Mouse (Mus musculus) cerebellum, adult 18-20 months (tissue): ENCODE data around the gene Gdap1l1.
A peak's percentile ranks its signal among the peaks of the same experiment; 100 is the strongest.
"Not testable (repeated sequence)": the region's sequence is repeated elsewhere in the genome, so short reads cannot be mapped to it uniquely, and the experiment has no call there.

Experiments used
- DNase-seq, 2 experiments: peaks; one replicate each; pipeline ENCODE4 v3.0.0; 2021

Gene Gdap1l1

DNA sequence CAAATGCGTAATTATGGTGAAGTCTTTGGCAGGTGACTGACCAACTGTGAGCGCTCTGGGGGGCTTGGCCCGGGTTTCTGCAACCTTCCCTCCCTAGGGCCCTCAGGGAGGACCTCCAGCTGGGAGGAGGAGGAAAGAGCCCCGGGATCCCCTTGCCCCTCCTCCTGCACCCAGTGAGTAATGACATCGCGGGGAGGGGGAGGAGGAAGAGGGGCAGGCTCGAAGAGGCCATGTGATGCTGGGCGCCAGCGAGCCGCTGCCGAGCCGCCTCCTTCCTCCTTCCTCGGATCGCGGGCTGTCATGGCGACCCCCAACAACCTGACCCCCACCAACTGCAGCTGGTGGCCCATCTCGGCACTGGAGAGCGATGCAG is at the start of gene Gdap1l1:
Gene Gdap1l1 (plus strand): TSS at position 231 of the 373 bp plus-strand sequence.
- peak; percentile 82 to 88 for DNase-seq

DNA sequence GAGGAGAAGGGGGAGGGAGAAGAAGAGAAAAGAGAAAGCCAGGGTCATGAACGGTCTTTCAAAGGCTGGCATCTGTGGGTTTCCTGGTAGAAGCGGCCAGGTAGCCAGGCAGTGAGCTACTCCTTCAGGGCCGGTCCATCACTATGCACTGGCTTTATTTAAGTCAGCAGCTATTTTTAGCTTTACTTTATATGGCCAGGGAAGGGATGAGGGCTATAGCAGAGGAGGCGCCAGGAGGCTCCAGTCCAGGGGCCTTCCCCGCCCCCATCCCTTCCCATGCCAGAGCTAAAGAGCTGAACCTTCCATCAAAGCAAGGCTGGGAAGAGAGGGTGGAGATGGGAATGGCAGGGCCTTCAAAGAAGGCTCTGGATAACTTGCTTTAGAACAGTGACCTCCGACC is 45.8 kb upstream of the Gdap1l1 start:
- no peak for DNase-seq

DNA sequence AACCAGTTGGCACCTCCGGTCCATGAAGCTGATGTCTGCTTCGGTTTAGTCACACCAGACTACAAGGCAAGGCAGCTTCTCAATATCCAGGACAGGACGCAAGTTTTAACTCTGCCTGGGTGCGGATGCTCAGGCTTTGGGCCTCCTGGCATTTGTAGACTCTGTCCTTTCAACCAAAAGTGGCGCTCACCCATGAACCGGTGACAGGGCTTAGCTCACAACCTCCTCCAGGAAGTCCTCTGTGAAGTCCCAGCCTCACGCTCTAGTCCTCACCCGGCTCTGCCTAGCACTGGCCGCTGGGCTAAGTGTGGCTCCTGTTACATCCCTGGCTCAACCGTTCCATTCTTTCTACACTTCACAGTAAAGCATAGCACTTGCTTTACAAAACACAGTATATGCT is 45.0 kb upstream of the Gdap1l1 start:
- no peak for DNase-seq

DNA sequence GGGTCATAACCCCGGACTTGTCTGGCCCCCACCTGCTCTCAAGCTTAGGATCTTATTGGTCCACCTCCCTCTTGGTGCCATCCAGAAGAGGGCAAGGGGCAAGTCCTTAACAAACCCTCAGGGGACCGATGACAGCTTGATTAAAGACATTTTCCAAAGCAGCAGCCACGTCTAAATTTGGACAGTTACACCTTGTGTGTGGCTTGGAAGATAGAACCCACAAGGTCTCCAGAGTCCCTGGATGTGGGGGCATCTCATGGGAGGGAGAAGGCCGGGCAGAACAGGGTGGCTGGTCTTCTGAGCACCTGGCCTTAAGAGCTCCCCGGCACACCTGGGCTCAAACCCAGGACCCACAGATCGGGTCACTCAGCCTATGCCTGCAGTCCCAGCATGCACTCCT is 44.3 kb upstream of the Gdap1l1 start:
- no peak for DNase-seq

DNA sequence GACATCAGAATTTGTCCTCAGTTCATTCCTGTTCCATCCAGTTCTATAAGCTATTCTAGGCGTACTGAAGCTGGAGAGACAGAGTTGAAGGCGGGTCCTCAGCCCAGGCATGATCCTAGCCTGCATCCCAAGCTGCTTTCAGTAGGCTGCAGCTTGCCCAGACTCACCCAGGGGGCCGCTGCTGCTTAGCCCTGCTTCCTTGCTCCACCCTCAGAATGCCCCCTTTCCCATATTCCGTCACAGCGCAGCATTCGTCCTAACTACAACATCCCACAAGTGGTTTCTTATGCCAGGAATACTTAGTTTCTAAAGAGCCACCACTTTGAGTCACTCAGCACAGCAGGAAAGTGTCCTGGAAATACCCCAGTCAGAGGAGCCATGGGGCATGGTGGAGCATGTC is 43.3 kb upstream of the Gdap1l1 start:
- no peak for DNase-seq

DNA sequence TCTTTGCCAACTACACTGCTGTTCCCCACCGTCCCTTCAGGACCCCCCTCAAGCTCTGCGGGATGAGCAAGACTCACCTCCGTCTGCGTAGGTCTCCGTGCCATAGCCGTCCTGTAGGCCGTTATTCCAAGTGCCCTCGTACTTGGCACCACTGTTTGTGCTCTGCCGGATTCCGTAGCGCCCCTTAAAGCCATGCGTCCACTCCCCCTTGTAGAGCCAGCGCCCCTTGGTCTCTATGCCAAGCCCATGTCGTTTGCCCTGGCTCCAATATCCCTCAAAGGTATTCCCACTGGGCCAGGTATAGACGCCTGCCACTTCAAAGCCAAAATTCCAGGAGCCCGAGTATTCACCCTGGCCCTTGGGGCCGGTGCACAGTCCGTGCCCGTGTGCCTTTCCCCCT is 41.2 kb upstream of the Gdap1l1 start:
- no peak for DNase-seq

DNA sequence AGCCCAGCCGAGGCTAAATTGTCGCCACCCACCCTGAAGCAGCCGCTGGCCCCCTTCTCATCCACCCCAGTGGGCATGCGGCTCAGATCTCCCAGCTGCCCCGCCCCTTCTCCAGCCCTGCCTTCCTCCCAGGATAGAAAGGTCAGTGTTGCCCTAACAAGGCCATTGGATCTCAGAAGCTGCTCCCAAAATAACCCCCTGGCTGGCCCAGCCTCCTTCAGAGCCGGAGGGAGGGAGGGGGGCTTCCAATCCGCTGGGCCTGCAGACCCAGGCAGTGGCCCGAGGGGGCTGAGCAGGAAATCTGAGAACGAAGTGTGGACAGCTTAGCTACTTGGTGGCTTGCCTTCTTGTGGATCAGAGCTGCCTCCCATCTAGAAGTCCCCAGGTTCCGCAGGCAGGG is 40.4 kb upstream of the Gdap1l1 start, which contains the start of gene Jph2:
Gene Jph2 (minus strand): TSS at position 89 of the 400 bp plus-strand sequence.
- no peak for DNase-seq

DNA sequence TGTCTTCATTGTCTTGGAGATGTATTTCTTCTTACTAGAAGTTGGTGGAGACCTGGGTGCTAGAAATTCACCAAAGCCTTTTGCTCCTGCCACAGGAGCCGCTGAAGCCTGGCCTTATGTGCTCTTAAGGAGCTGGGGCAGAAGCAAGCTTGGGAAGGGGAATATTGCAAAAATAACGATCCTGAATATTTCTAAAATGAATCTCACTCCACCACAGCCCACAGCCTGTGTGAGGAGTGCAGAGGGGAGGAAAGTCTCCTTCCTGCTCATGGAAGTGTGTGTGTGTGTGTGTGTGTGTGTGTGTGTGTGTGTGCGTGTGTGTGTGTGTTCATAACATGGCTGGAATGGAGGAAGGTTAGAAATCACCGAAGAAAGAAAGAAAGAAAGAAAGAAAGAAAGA is 39.5 kb upstream of the Gdap1l1 start:
- no peak for DNase-seq

DNA sequence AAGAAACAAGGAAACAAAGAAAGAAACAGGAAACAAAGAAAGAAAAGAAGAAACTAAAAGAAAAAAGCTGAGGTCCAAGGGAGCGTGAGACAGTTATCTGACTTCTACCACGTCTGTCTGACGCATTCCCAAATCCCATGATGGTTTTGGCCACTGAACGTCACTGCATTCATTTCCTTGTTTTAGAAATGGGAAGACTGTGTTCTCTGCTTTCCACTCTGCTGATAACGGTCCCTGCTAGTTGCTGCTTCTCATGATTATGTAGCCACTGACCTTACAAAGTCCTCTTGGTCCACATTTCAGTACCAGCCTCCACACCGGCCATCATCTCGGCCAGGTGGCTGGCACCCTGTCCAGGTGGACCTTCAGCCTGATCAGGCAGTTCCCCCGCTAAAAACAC is 39.1 kb upstream of the Gdap1l1 start:
- no peak for DNase-seq

DNA sequence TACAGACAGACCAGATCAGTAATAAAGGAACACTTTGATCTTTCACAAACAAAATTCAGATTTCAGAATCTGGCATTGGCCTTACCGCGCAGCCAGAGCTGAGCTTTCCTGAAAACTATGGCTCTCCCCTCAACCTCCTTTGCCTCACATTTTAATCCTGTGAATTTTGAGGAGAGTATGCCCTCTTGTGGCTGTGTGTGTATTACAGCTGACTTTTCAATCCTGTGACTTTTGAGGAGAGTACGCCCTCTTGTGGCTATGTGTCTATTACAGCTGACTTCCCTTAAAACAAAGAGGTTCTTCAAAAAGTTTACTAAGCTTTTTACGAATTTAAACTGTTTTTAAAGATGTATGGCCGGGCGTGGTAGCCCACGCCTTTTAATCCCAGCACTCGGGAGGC is 37.1 kb upstream of the Gdap1l1 start:
- DNase-seq = peak; percentile 77 to 82

DNA sequence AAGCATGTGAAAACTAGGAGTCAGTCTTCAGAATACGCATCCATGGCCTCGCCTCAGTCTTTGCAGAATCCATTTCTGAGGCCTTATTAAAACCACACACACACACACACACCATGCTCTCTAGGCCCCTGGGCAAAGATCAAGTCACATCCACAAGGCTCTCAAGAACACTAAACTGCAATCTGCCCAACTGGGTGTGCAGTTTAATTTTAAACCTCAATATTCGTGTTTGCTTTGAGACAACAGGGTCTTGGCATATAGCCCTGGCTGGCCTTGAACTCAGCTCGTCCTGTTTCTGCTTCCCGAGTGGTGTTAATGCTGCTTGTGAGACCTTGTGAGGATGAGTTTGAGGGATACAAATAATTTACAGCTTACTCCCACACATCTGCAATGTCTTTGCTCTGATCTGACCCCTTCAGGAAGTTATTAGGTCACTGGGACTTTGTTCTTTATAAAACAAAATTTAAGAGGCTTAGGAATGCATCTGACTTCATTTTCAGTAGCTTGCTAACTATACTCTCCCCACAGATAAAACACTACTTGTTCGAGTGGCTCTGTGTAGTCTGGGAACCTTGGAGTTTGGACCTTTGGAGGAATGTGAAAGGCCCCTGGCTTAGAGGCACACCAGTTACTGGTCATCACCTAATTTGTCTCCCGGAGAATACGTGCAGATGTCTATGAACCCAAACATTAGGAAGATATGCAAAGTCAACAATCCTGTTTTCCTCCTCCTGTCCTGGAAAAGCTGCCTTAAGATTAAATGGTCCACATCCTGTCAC is 34.0 kb upstream of the Gdap1l1 start:
- no peak for DNase-seq

DNA sequence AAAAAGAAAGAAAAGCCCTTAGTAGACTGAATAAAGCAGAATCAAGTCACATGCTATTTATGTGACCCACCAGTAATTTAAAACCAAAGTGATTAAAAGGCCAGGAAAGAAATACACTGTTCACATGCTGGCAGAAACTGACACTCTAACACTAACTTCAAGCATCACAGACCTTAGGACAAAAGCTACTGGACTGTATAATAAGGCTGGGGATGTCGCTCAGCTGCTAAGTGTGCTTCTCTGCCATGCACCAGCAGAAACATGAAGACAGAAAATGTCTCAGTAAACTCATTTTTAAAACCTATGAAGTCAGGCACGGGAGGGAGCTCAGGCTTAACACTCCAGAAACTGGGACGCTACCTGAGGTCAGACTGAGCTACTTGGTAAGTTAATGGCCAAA is 28.1 kb upstream of the Gdap1l1 start:
- no peak for DNase-seq

DNA sequence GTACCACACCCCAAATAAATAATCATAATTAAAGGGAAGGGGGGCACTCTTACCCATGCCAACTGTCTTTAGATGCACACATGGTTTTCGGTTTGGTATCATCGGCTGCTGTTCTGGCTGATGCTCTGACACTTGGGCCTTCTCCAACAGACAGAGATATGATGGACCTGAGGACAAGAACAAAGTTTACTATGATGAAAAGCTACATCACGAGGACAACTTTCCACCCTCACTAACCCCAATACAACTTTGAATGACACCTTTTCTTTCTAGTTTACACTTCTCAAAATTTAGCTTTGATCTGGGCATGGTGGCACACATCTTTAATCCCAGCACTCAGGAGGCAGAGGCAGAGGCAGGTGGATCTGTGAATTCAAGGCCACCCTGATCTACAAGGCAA is 26.9 kb upstream of the Gdap1l1 start:
- not testable (repeated sequence) for DNase-seq

DNA sequence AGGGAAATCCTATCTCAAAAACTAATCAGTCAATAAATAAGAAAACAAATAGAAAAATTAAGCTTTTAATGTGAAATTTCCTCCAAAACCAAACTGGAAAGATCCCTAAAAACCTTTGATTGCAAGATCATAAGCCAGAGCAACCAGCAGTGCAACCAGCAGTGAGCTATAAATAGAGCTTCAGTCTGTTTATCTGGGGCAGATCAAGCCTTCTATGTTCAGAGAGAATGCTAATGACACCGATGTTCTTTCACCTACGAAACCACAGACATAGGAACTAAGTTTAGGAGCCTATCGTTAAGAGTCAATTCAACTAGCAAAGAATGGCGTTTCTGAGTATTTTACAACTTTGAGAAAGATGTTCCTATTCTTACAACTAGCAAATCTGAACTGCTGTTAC is 26.4 kb upstream of the Gdap1l1 start:
- DNase-seq = no peak

DNA sequence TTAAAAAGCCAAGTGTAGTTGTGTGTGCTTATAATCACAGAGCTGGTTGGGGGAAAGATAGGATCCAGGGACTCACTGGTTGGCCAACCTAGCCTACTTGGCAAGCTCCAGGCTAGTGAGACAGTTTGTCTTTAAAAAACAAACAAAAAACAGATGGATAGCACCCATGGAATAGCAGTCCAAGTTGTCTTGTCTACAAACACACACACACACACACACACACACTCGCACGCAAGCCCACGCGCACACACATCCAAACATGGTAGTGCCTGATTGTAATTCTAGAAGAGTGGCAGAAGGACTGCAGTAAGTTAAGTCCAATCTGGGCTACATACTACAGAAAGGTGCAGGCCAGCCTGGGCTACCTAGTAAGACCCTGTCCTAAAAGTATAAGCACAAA is 25.9 kb upstream of the Gdap1l1 start:
- no peak for DNase-seq

DNA sequence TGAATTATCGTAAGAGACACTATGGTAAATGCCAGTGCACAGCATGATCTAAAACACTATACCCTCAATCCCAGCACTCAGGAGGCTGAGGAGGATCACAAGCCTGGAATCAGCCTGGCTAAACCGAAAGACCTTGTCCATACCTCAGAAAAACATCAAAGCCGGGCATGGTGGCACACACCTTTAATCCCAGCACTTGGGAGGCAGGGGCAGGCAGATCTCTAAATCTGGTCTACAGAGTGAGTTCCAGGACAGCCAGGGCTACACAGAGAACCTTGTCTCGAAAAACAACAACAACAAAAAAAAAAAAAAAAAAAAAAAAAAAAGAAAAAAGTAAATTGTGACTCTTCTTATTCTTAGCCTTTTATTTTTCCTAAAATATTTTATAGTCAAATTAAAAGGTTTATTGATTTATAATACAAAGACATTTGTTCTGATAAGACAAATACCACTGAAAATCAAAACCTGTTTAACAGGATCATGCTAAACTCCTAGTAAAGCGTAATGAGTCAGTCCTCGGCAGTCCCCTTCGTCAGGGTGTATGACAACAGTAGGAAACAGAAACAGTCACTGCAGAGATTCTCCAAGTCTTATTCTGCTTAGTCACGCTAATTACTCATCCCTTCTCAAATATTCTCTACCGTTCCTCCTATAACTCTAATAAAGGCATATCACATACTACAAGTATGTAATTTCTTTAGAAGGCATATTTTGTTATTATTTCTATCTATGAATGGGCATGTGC is 25.3 kb upstream of the Gdap1l1 start:
- DNase-seq = no peak

DNA sequence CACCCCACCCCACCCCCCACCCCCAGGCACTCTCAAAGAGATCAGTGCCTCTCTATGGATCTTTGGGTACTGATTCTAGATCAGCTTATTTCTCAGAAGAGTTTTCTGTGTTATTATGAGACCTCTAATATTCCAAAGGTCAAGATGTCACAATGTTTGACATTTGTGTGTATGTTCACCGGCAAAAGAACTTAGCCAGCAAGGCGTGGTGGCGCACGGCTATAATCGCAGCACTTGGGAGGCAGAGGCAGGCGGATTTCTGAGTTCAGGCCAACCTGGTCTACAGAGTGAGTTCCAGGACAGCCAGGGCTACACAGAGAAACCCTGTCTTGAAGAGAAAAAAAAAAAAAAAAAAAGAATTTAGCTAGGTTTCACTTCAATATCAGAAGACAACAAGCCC is 21.2 kb upstream of the Gdap1l1 start:
- no peak for DNase-seq

DNA sequence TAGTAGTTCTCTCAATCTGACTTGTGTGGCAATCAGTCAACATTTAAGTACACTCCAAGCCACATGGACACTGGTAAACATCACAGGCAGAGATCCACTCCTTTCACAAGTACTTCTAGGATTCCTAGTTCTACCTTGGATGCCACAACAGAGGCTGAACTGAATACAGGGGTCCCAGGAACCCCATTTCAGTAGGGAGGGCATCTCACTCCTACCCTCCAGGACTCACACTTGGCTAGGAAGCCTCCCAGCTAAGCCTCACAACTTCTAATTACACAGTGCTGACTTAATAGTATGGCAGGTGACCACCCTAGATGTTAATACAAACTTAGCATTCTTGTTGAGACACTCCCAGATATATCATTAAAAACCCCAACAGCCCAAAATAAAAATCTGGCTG is 20.4 kb upstream of the Gdap1l1 start:
- no peak for DNase-seq

DNA sequence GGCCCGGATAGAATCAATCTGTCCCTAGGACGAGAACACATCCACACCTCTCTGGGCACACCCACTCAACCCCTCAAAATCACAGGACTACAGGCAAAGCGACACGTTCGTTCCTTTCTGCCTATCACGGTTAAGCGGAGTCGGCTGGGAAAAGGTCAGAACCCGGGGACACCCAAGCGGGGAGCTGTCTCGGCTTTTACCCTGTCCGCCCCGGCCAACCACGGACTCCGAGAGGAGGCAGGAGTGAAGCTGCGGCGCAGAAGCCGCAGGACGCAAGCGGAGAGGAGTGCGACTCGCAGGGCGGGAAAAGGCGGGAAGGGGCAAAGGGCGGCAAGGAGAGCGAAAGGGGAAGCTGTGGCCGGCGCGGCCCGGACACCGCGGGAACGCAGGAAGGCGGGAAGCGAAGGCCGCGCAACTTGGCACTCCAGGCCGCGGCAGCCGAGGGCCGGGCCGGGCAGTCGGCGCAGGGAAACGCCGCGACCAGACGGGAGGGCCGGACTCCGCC is 19.4 kb upstream of the Gdap1l1 start:
- DNase-seq = no peak

DNA sequence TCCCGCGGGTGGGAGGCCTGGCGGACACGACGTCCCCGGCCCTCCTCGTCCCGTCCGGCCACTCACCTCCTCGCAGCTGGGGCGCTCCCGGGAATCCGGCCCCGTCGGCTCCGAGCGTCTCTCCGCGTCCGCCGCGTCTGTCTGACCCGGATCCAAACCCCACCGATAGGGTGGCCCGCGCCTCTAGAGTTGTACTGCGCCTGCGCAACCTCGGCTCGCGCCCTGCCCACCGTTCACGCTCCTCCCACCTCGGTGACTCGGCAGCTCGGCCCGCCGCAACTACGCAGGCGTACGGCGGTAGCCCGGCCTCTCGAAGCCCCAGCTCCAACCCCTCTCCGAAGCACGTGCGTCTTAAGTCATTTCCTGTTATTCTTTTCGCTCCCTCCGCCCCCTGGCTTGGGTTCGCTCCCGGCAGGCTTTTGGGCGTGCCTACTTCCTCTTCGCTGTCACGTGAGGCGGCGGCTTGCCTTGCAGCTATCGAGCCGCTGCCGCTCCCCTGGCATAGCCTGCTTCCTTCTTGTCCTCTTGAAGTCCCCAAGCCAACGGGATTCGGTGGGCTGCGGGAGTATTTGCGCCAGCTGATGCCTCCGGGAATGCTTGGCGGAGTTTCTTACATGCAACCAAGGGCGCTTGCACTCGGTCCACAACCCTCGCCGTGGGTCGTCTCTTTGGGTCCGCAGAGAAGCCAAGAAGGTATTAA is 18.8 kb upstream of the Gdap1l1 start:
- peak; percentile 99 to 100 for DNase-seq

DNA sequence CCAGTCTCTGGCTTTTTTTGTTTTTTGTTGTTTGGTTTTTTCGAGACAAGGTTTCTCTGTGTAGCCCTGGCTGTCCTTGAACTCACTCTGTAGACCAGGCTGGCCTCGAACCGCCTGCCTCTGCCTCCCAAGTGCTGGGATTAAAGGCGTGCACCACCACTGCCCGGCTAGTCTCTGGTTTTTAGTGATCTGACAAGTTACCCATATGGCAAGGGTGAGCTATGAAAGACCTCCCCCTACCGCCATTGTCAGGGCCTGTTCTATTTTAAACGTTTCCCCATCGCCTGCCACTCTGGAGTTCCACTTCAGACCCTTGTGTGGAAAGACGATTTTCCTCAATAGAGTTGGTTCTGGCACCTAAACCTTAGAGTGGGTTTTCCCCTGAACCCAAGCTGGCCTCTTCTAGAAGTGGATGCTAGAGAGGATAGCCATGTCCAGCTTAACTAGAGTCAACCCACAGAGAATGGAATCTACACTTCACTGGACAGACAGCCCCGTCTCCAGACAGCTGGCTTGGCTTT is 17.9 kb upstream of the Gdap1l1 start:
- peak in 1 of 2 experiments; percentile 26 for DNase-seq

DNA sequence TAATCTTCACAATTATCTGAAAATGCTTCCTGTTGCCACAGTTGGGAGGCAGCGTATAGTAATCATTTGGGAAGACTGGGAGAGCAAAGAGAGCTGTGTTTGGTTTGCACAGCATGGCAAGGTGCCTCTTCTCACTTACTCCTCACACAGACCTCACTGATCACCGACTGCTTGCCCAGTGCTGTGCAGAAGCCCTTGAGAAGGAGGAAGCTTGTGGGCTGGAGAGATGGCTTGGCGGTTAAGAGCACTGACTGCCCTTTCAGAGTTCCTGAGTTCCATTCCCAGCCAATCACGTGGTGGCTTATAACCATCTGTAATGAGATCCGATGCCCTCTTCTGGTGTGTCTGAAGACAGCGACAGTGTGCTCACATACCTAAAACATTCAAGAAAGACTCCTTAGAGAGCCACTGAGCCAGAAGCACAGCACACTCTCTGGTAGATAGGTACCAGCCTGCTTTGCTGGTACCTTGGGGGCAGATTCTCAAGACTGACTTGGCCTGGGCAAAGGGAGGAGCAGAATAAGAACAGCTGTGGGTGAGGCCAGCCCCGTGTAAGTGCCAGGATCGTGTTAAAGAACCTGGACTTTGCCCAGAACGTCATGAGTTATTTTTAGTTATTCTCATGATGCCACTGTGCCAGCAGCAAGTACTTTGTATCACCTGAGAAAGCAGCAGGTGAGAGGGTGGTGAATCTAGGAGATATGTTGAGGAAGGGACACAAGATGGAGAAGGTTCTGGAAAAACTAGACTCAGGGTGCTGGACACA is 15.2 kb upstream of the Gdap1l1 start:
- DNase-seq = no peak

DNA sequence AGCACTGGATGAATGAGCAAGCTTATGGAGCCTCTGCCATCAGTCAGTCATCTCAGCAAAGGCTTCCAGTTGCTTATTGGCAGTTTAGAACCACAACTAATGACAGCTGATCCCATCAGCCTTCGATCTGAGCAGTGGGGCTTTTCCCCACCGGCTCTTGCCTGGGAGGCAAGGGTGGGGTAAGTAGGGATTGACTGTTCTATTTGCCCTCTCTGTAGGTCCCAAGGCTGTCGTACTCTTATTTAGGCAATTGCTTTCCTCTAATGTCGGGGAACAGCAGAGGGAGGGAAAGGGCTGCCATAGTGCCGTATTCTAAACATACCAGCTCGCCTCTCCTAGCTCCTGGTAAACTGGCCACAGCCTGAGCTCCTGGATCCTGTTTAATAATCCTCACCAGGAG is 13.7 kb upstream of the Gdap1l1 start, which contains the start of gene Oser1:
Gene Oser1 (minus strand): TSS at position 101 of the 400 bp plus-strand sequence.
- no peak for DNase-seq
